Mouse (Mus musculus): ENCODE data around the gene Trmt10a. TPM values are rescaled to one million over a fixed set of nuclear protein-coding genes. Genes with fewer than 3 reads are reported as not detected.

Trmt10a gene
- 7.2 and 9.0 TPM in 2 replicates for polyA plus RNA-seq (2015; fragmentation: Nextera tagmentation; extraction: Ambion mirVana)

- H3K36me3 ChIP-seq = no peaks in the 10 kb centered on the region
- H3K4me2 ChIP-seq = peak within 1 kb of the TSS; percentile 82
- H3K4me1 ChIP-seq (replicated peaks) = peaks cover 9% of the 10 kb centered on the region
- H3K27me3 ChIP-seq = no peaks in the 10 kb centered on the region
- WGBS = under 1% methylated on average over 70 of the region's 70 CpGs
- ATAC-seq (ENCODE audit: low read depth) = peak; percentile 99
- peak within 1 kb of the TSS; percentile 95 for H3K27ac ChIP-seq (replicated peaks)
- peak within 1 kb of the TSS; percentile 74 for H3K9ac ChIP-seq
- no peaks in the 10 kb centered on the region for H3K9me3 ChIP-seq
- H3K4me3 ChIP-seq = peak within 1 kb of the TSS; percentile 62
These were observed at the start of gene Trmt10a for GRCm38 (mm10) chr3:138143315-138144059. Gene Trmt10a, plus strand, starts transcription at chr3:138143448.

- Histone ChIP-seq H3K4me3 (no peak overlapping the region), H3K27ac (replicated peaks) (no peak overlapping the region), H3K9ac (no peak overlapping the region), H3K36me3 (no peaks in the 10 kb centered on the region), H3K27me3 (no peaks in the 10 kb centered on the region), H3K4me1 (replicated peaks) (no peaks in the 10 kb centered on the region), H3K9me3 (no peaks in the 10 kb centered on the region), H3K4me2 (no peak overlapping the region)
- 74% methylated on average over 3 of the region's 3 CpGs for WGBS
- no peak for ATAC-seq (ENCODE audit: low read depth)
These were observed 47.9 kb upstream of the Trmt10a start for GRCm38 (mm10) chr3:138095301-138095700.

- ATAC-seq (ENCODE audit: low read depth) = peak; percentile 53; the same call in 1 of the 2 replicates
- H3K9me3 ChIP-seq = no peaks in the 10 kb centered on the region
- no peak overlapping the region for H3K9ac ChIP-seq
- no peaks in the 10 kb centered on the region for H3K4me1 ChIP-seq (replicated peaks)
- H3K27me3 ChIP-seq = no peaks in the 10 kb centered on the region
- 48% methylated on average over 10 of the region's 10 CpGs for WGBS
- no peak overlapping the region for H3K4me3 ChIP-seq
- no peak overlapping the region for H3K4me2 ChIP-seq
- H3K27ac ChIP-seq (replicated peaks) = no peak overlapping the region
- H3K36me3 ChIP-seq = no peaks in the 10 kb centered on the region
These were observed 47.5 kb upstream of the Trmt10a start for GRCm38 (mm10) chr3:138095718-138096117.

- H3K9ac ChIP-seq = no peak overlapping the region
- no peaks in the 10 kb centered on the region for H3K36me3 ChIP-seq
- WGBS = 86% methylated on average over 19 of the region's 19 CpGs
- no peaks in the 10 kb centered on the region for H3K9me3 ChIP-seq
- H3K4me1 ChIP-seq (replicated peaks) = no peaks in the 10 kb centered on the region
- H3K27ac ChIP-seq (replicated peaks) = no peak overlapping the region
- H3K4me2 ChIP-seq = no peak overlapping the region
- no peaks in the 10 kb centered on the region for H3K27me3 ChIP-seq
- H3K4me3 ChIP-seq = no peak overlapping the region
- no peak for ATAC-seq (ENCODE audit: low read depth)
These were observed 46.8 kb upstream of the Trmt10a start for GRCm38 (mm10) chr3:138096263-138097028.

GRCm38 (mm10) chr3:138097718-138098117, 45.5 kb upstream of the Trmt10a start:
- Histone ChIP-seq H3K27me3 (no peaks in the 10 kb centered on the region), H3K27ac (replicated peaks) (no peak overlapping the region), H3K9me3 (no peaks in the 10 kb centered on the region), H3K4me1 (replicated peaks) (no peaks in the 10 kb centered on the region), H3K4me3 (no peak overlapping the region), H3K4me2 (no peak overlapping the region), H3K36me3 (no peaks in the 10 kb centered on the region), H3K9ac (no peak overlapping the region)
- no peak for ATAC-seq (ENCODE audit: low read depth)
- WGBS = 91% methylated on average over 1 of the region's 1 CpGs

- Histone ChIP-seq H3K4me1 (replicated peaks) (no peaks in the 10 kb centered on the region), H3K4me2 (no peak overlapping the region), H3K9ac (no peak overlapping the region), H3K9me3 (no peaks in the 10 kb centered on the region), H3K36me3 (no peaks in the 10 kb centered on the region), H3K27me3 (no peaks in the 10 kb centered on the region), H3K27ac (replicated peaks) (no peak overlapping the region), H3K4me3 (no peak overlapping the region)
- 91% methylated on average over 4 of the region's 4 CpGs for WGBS
- ATAC-seq (ENCODE audit: low read depth) = no peak
These were observed 41.3 kb upstream of the Trmt10a start for GRCm38 (mm10) chr3:138101936-138102335.

- H3K36me3 ChIP-seq = no peaks in the 10 kb centered on the region
- no peak overlapping the region for H3K4me2 ChIP-seq
- H3K9me3 ChIP-seq = no peaks in the 10 kb centered on the region
- H3K27me3 ChIP-seq = no peaks in the 10 kb centered on the region
- no peak overlapping the region for H3K4me3 ChIP-seq
- 90% methylated on average over 4 of the region's 4 CpGs for WGBS
- no peak overlapping the region for H3K27ac ChIP-seq (replicated peaks)
- no peak for ATAC-seq (ENCODE audit: low read depth)
- H3K9ac ChIP-seq = no peak overlapping the region
- no peaks in the 10 kb centered on the region for H3K4me1 ChIP-seq (replicated peaks)
These were observed 39.6 kb upstream of the Trmt10a start for GRCm38 (mm10) chr3:138103690-138104089.

GRCm38 (mm10) chr3:138105056-138105455, 38.2 kb upstream of the Trmt10a start:
- no peak overlapping the region for H3K27ac ChIP-seq (replicated peaks)
- no peaks in the 10 kb centered on the region for H3K9me3 ChIP-seq
- no peak overlapping the region for H3K4me2 ChIP-seq
- no peak for ATAC-seq (ENCODE audit: low read depth)
- H3K4me1 ChIP-seq (replicated peaks) = no peaks in the 10 kb centered on the region
- no peaks in the 10 kb centered on the region for H3K36me3 ChIP-seq
- H3K27me3 ChIP-seq = no peaks in the 10 kb centered on the region
- 67% methylated on average over 5 of the region's 5 CpGs for WGBS
- H3K9ac ChIP-seq = no peak overlapping the region
- H3K4me3 ChIP-seq = no peak overlapping the region

GRCm38 (mm10) chr3:138106887-138107286, 36.4 kb upstream of the Trmt10a start:
- Histone ChIP-seq H3K4me2 (no peak overlapping the region), H3K27me3 (no peaks in the 10 kb centered on the region), H3K4me1 (replicated peaks) (no peaks in the 10 kb centered on the region), H3K4me3 (no peak overlapping the region), H3K36me3 (no peaks in the 10 kb centered on the region), H3K9ac (no peak overlapping the region), H3K27ac (replicated peaks) (no peak overlapping the region), H3K9me3 (no peaks in the 10 kb centered on the region)
- no peak for ATAC-seq (ENCODE audit: low read depth)
- WGBS = 96% methylated on average over 10 of the region's 10 CpGs

GRCm38 (mm10) chr3:138110910-138111782, 32.1 kb upstream of the Trmt10a start:
- no peak overlapping the region for H3K4me2 ChIP-seq
- ATAC-seq (ENCODE audit: low read depth) = no peak
- H3K4me1 ChIP-seq (replicated peaks) = no peaks in the 10 kb centered on the region
- no peak overlapping the region for H3K27ac ChIP-seq (replicated peaks)
- no peaks in the 10 kb centered on the region for H3K27me3 ChIP-seq
- no peak overlapping the region for H3K9ac ChIP-seq
- no peaks in the 10 kb centered on the region for H3K9me3 ChIP-seq
- H3K4me3 ChIP-seq = no peak overlapping the region
- H3K36me3 ChIP-seq = no peaks in the 10 kb centered on the region
- WGBS = 89% methylated on average over 19 of the region's 19 CpGs

GRCm38 (mm10) chr3:138114106-138114505, 29.1 kb upstream of the Trmt10a start:
- H3K4me1 ChIP-seq (replicated peaks) = no peaks in the 10 kb centered on the region
- no peaks in the 10 kb centered on the region for H3K27me3 ChIP-seq
- H3K4me2 ChIP-seq = no peak overlapping the region
- H3K36me3 ChIP-seq = no peaks in the 10 kb centered on the region
- H3K9me3 ChIP-seq = no peaks in the 10 kb centered on the region
- H3K4me3 ChIP-seq = no peak overlapping the region
- H3K9ac ChIP-seq = no peak overlapping the region
- no peak overlapping the region for H3K27ac ChIP-seq (replicated peaks)
- ATAC-seq (ENCODE audit: low read depth) = no peak
- WGBS = 83% methylated on average over 17 of the region's 17 CpGs

- WGBS = 87% methylated on average over 4 of the region's 4 CpGs
- H3K4me1 ChIP-seq (replicated peaks) = no peaks in the 10 kb centered on the region
- no peak for ATAC-seq (ENCODE audit: low read depth)
These were observed 26.4 kb upstream of the Trmt10a start for GRCm38 (mm10) chr3:138116871-138117270.

More at GRCm38 (mm10) chr3:138116871-138117270, 26.4 kb upstream of the Trmt10a start:
- Histone ChIP-seq H3K27ac (replicated peaks) (no peak overlapping the region), H3K9ac (no peak overlapping the region), H3K4me3 (no peak overlapping the region), H3K9me3 (no peaks in the 10 kb centered on the region), H3K27me3 (no peaks in the 10 kb centered on the region), H3K4me2 (no peak overlapping the region), H3K36me3 (no peaks in the 10 kb centered on the region)

Data from neural tube, embryonic 13.5 days (tissue).